Mouse (Mus musculus) cerebellum, adult 9-11 months (tissue): ENCODE data around the gene Map4k5.

Experiments used
- DNase-seq: peaks from one replicate; pipeline ENCODE4 v3.0.0; 2022

The Map4k5 gene

DNA sequence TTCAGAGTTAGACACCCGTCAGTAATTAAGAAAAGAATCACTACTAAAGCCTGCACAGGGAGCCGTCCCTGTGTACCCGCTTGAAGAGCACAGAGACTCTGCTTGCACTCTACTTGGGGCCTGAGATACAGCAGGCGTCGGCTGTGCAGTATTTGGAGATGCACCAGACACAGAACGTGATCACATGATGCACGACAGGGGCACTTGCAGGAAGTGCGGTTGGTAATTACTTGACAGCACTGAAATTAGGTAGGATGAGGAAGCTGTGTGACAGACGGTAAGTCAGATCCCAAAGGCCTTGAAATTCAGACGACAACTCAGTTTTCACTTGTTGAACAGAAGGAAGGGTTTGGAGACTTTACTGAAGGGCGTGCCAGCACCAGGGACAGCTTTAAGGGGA, 54.6 kb downstream of the Map4k5 start:
- DNase-seq, result no peak

GRCm38 (mm10) chr12:69833982-69834604, 58.9 kb downstream of the Map4k5 start:
- no peak for DNase-seq

DNA sequence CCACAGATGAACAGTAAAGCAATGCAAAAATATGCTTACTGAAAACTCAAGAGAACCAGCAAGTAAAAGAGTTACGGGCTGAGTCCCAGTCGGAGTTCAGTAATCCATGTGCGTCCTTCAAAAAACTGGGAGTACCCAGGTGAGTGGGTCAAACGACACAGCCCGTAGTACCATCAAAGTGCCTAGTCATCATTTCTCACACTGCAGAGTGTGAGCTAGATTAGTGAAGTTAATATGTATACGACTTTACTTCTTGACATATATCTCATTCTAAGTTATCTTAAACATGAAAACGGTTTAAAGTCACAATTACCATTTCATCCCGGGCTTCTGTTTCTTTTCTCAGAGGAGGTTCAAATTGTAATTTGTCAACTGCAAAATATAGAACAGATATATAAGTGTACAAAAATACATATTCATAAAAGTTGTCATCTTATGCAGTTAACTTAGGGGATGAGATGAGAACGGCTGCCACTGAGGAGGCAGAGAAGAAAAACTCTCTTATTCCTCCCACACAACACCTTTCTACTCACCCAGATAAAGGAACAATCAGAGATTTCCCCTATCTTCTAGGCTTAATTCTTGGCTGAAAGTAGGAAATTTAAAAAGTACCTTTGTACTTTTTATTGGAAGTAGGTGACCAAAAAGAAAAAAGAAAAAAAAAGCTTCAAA, 61.6 kb downstream of the Map4k5 start:
- DNase-seq, result no peak

- DNase-seq, result no peak
Observed at GRCm38 (mm10) chr12:69828214-69828613, 64.8 kb downstream of the Map4k5 start.

DNA sequence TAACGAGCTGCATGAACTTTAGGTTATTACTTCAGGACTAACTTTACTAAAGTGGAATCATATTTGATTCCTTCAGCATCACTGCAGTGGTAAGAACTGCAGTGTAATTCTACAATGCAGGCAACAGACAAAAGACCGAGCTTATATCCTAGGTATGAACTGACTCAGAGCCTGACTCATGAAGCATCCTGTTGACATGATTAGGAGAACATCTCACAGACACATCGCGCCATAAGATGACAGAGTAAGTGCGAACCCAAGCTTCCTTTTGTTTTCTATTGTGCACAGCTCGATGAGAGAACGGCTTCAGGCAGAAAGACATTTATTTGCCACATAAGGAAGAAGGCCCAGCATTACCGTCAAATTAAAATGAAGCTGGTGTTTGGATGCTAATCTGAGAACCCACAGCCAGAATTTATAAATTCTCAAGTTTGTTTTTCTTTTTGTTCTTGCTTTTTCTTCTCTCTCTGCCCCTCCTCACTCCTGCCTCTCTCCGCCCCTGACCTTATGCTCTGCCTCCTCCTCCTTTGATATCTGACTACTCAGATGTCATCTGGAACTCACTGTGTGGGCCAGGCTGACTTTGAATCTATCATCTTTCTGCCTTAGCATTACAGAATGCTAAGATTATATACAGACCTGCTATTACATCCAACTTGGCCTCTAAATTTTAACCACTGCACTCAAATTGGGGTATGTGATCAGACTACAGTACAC, 68.0 kb downstream of the Map4k5 start:
- no peak for DNase-seq

DNA sequence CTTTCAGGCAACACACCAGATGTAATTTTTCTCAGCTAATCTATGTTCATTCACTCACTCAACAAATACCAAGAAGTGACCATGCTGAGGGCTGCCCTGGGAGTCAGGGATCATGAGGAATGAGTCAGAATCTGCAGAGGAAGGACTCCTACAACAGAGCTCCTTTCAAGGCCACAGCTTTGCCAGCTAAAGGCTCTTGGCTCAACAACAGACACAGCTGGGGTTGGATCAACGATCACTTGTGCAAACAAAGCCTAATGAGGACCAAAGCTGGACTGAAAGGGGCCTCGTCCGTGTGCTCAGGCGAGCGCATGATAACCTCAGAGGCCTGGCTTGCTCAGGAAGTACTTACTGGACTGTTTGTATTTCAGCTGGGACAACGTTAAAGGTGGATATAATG, 78.7 kb downstream of the Map4k5 start:
- DNase-seq, result peak; percentile 12

DNA sequence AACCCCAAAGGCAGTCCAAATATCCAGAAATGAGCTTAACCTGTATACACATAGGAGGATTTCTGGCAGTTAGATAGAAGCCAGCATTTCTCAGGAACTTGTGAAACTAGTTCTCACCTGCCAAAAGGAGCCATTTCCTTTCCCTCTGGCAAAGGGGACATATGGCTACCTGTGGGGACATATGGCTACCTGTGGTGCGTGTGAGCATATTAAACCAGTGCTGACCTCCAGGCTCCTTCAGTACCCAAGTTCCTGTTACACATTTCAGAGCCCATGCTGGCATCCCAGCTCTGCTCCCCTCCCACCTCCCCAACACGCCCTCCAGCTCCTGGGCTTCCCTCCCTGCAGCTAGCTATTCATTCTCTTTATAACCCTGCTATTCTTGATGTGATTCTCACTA, 79.4 kb downstream of the Map4k5 start:
- peak; percentile 36 for DNase-seq

- no peak for DNase-seq
Observed at GRCm38 (mm10) chr12:69812986-69813385, 80.0 kb downstream of the Map4k5 start.

DNA sequence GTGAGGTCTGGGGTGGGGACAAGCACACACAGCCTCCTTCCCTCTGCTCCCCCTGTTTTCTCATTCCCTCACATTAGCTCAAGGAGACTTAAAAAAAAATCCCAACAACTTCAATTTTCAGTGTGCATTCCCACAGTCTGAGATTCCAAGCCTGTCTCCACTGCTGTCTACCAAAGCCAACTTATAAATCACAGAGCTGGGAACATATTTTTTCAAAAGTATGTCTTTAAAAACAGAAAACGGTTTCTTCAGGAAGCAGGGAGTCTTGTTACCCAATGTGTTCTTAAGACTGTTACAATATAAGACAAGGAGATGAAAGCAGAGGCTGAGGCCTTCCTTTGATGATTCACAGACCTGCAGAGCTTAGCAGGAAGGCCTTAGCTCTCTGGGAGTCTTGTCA, 81.0 kb downstream of the Map4k5 start:
- no peak for DNase-seq

DNA sequence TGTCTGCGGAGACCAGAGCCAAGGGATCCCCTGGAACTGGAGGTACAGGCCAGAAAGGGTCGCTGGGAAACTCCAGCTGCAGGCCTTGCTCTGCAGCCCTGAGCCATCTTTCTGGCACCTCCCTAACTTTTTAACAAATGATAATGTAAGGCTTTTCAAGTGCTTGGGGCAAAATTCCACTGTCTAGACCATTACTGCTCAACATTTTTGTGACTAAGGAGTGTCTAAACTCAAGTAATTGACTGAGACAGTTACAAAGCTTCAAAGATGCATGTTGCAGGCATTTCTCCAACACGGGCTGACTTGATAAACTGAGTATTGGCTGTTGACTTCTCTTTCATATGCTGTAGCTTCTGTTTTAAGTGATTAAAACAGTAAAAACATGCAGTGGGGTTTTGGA, 83.6 kb downstream of the Map4k5 start:
- no peak for DNase-seq

DNA sequence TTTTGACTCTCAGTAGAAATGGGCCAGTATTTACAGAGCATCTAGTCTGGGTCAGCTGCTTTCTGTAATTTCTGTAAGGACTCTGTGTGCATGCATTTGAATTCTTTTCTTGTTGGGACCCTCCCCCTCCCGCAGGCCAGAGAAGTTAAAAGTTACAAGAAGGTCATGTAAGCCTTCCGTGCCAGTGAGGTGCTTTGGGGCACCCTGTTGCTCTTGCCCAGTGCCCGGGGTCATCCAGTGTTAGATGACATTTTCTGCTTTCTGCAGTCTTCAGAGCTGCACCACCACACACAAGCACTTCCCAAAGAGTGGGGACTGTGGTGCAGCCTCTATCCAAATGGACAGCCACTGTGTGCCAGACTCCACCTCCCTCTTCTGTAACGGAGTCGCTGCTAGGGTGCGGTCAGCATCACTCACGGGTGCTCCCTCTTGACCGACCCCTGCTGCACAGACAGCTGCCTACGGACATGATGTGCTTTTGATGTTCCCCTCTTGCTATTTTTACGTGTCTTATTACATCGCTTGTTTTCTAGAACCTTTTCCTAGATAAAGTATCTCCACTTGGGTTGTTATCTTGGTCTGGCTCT, 85.5 kb downstream of the Map4k5 start:
- DNase-seq, result no peak

- DNase-seq, result no peak
Observed at GRCm38 (mm10) chr12:69805148-69805547, 87.9 kb downstream of the Map4k5 start.

- no peak for DNase-seq
Observed at GRCm38 (mm10) chr12:69804393-69805070, 88.5 kb downstream of the Map4k5 start.

- DNase-seq, result no peak
Observed at GRCm38 (mm10) chr12:69803196-69803595, 89.8 kb downstream of the Map4k5 start.

GRCm38 (mm10) chr12:69800586-69800985, 92.4 kb downstream of the Map4k5 start:
- DNase-seq, result no peak

- no peak for DNase-seq
Observed at GRCm38 (mm10) chr12:69796311-69796710, 96.7 kb downstream of the Map4k5 start.

DNA sequence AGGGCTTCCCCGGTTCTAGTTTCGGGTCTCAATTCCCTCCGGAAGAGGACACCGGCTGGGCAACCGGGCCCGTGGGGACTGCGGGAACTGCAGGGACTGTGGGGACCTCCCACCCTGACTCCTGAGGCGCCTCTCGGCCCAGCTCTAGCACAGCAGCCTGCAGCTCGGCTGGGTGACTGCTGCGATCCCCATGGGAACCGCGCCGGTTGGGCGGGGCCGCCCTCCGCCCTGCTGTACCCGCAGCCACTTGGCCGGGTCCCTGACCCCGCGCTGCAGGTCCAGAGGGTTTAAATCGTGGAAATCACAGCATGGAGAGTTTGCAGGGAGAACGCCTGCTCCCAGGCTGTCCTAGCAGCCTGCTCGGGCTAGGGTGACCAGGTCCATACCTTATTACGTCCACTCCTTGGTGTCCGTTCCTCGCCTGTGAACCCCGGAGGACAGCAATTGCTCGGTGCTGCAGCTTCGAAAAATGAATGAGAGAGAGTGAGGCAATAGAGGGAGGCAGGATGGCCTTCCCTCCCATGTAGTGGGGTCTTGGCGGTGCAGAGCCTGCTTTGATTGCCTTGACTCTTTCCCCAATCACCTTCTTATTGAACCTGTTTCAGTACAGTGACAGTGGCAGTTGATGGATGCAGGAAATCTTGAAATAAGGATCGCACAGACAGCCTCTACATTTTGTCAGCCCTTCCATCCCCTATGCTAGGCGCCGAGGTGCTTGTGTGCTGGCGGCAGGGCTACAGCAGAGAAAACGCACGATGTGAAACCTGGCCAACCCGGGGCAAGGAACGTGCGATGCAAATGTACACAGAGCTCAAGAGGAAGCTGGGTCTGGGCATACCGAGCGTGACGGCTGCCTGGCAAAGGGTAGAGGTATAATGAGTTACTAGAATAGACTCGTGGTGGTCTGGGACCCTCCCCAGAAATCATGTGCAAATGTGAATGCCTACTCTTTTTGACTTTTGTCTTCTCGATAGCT, 102.2 kb downstream of the Map4k5 start, which contains the start of gene Cdkl1:
TSS of gene Cdkl1 (minus strand) at position 738 of the 976 bp plus-strand sequence.
- peak; percentile 78 for DNase-seq

GRCm38 (mm10) chr12:69789766-69790529, 103.1 kb downstream of the Map4k5 start:
- peak; percentile 71 for DNase-seq

GRCm38 (mm10) chr12:69788380-69788779, 104.6 kb downstream of the Map4k5 start:
- DNase-seq, result no peak

DNA sequence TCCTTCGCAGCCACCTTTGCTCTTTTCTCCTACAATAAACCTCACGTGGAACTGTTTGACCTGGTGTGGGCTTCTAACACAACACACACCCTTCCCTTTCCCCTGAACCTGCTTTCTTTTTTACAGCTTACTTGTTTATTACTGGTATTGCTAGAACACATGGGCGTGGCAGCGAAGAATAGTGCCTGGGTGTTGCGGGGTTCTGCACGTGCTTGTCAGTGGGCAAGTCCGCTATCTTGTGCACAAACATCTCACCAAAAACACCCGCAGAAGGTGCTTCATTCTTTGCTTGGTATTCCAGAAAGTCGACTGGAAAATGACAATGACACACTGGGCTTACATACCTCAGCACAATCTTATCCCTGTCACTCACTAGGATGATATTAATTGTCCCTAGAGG, 107.5 kb downstream of the Map4k5 start:
- no peak for DNase-seq
